Mouse (Mus musculus) forebrain, postnatal 0 days (tissue): ENCODE results near the gene Lrguk. TPM values are rescaled to one million over a fixed set of nuclear protein-coding genes. Genes with fewer than 3 reads are reported as not detected.

Source experiments
- ATAC-seq: fragments of 200-750 bp; cut with Nextera tagmentation; 2 replicates; pipeline ENCODE4 v1.8.0; 2017; ENCODE audit warnings: mild to moderate bottlenecking, moderate library complexity
- DNase-seq: peaks from one replicate; pipeline ENCODE4 v3.0.0-alpha.2; 2015
- H3K27ac ChIP-seq: fragments of 300-500 bp; sonication (generic); 2 replicates; pipeline ENCODE4 v1.5.1; 2014; ENCODE audit warnings: low read depth, mild to moderate bottlenecking, antibody characterized with exemption, low read length, moderate library complexity, mixed read lengths
- H3K27me3 ChIP-seq: fragments of 300-500 bp; sonication (generic); 2 replicates; pipeline ENCODE4 v1.6.1; 2014; ENCODE audit warnings: mild to moderate bottlenecking, low read length, mixed read lengths; ENCODE audit not compliant: insufficient read depth
- H3K36me3 ChIP-seq: fragments of 300-500 bp; sonication (generic); 2 replicates; pipeline ENCODE4 v1.6.1; 2014; ENCODE audit warnings: mild to moderate bottlenecking, moderate library complexity; ENCODE audit not compliant: insufficient read depth
- H3K4me1 ChIP-seq: fragments of 300-500 bp; sonication (generic); 2 replicates; pipeline ENCODE4 v1.6.1; 2014; ENCODE audit warnings: antibody characterized with exemption; ENCODE audit not compliant: insufficient read depth
- H3K4me2 ChIP-seq: fragments of 300-500 bp; sonication (generic); 2 replicates; pipeline ENCODE4 v1.6.1; 2014; ENCODE audit warnings: low read depth, mild to moderate bottlenecking, moderate library complexity
- H3K4me3 ChIP-seq: fragments of 300-500 bp; sonication (generic); 2 replicates; pipeline ENCODE4 v1.5.1; 2014; ENCODE audit warnings: low read depth, low read length, mixed read lengths
- H3K9ac ChIP-seq: fragments of 300-500 bp; sonication (generic); 2 replicates; pipeline ENCODE4 v1.6.1; 2014; ENCODE audit warnings: mild to moderate bottlenecking
- H3K9me3 ChIP-seq: fragments of 300-500 bp; sonication (generic); 2 replicates; pipeline ENCODE4 v1.6.1; 2016; ENCODE audit warnings: low read length
- CTCF ChIP-seq: sonication (generic); IDR thresholded peaks from 2 replicates; pipeline ENCODE4 v1.5.1; 2016; ENCODE audit warnings: antibody characterized with exemption, control low read depth, low read depth
- WGBS: fragments of 180-500 bp; shearing (Covaris S2); extraction: QIAGEN DNeasy Blood & Tissue Kit; methylation state at CpG from one replicate; pipeline ENCODE4 v1.1.7; 2014; 5-methylcytosine and 5-hydroxymethylcytosine counted together
- polyA plus RNA-seq: library from polyadenylated mRNA; unstranded; fragments of >200 nt; fragmentation: Nextera tagmentation; extraction: Ambion mirVana; gene quantifications from 2 replicates; pipeline ENCODE4 v1.2.1, GENCODE M21; 2015
- total RNA-seq: library from RNA; depleted of rRNA; stranded (reverse); fragments of >200 nt; gene quantifications from 2 replicates; pipeline ENCODE4 v1.2.3, GENCODE M21; 2014

The Lrguk gene
- total and polyA plus RNA-seq, 2 experiments from 2014 or later = 1.7 to 2.8 TPM

GRCm38 (mm10) chr6:34142931-34143330, 113.7 kb downstream of the Lrguk start:
- ATAC-seq = no peak
- Histone ChIP-seq H3K27me3 (no peaks in the 10 kb centered on the region), H3K36me3 (no peaks in the 10 kb centered on the region), H3K4me1 (no peaks in the 10 kb centered on the region; the same call in 1 of the 2 replicates), H3K4me3 (no peak overlapping the region), H3K9ac (no peak overlapping the region), H3K27ac (no peak overlapping the region), H3K9me3 (no peaks in the 10 kb centered on the region), H3K4me2 (no peak overlapping the region)
- WGBS = 50% methylated on average over 11 of the region's 11 CpGs
- no peak for DNase-seq
- TF ChIP-seq CTCF = no peak

- no peak for DNase-seq
- no peak for TF ChIP-seq CTCF
- WGBS = 71% methylated on average over 6 of the region's 6 CpGs
These were observed 116.8 kb downstream of the Lrguk start for GRCm38 (mm10) chr6:34146042-34146441.

GRCm38 (mm10) chr6:34148021-34148420, 118.8 kb downstream of the Lrguk start:
- Histone ChIP-seq H3K4me3 (no peak overlapping the region), H3K4me2 (no peak overlapping the region), H3K36me3 (no peaks in the 10 kb centered on the region), H3K27me3 (no peaks in the 10 kb centered on the region), H3K27ac (no peak overlapping the region), H3K9me3 (no peaks in the 10 kb centered on the region), H3K4me1 (peaks cover 9% of the 10 kb centered on the region; the same call in 1 of the 2 replicates), H3K9ac (no peak overlapping the region)
- ATAC-seq (peak; percentile 26; the same call in 1 of the 2 replicates), DNase-seq (no peak)
- TF ChIP-seq CTCF = no peak
- WGBS = 69% methylated on average over 3 of the region's 3 CpGs

More at GRCm38 (mm10) chr6:34146042-34146441, 116.8 kb downstream of the Lrguk start:
- Histone ChIP-seq H3K4me3 (no peak overlapping the region), H3K36me3 (no peaks in the 10 kb centered on the region), H3K4me2 (no peak overlapping the region), H3K27ac (no peak overlapping the region), H3K27me3 (no peaks in the 10 kb centered on the region), H3K4me1 (peaks cover 5% of the 10 kb centered on the region; the same call in 1 of the 2 replicates), H3K9me3 (no peaks in the 10 kb centered on the region), H3K9ac (no peak overlapping the region)
- ATAC-seq = no peak

- 51% methylated on average over 7 of the region's 7 CpGs for WGBS
- H3K27ac ChIP-seq = no peak overlapping the region
- no peaks in the 10 kb centered on the region for H3K27me3 ChIP-seq
- H3K4me2 ChIP-seq = no peak overlapping the region
- H3K4me3 ChIP-seq = no peak overlapping the region
- TF ChIP-seq CTCF = no peak
- H3K9me3 ChIP-seq = no peaks in the 10 kb centered on the region
- H3K4me1 ChIP-seq = peaks cover 15% of the 10 kb centered on the region; the same call in 1 of the 2 replicates
- H3K36me3 ChIP-seq = no peaks in the 10 kb centered on the region
- ATAC-seq (peak; percentile 46), DNase-seq (peak; percentile 36)
- no peak overlapping the region for H3K9ac ChIP-seq
These were observed 119.4 kb downstream of the Lrguk start for GRCm38 (mm10) chr6:34148639-34149038.

- no peak overlapping the region for H3K9ac ChIP-seq
- no peak for TF ChIP-seq CTCF
- H3K27ac ChIP-seq = peak overlapping the region; percentile 50; the same call in 1 of the 2 replicates
- DNase-seq (no peak), ATAC-seq (no peak)
- H3K36me3 ChIP-seq = no peaks in the 10 kb centered on the region
- H3K9me3 ChIP-seq = no peaks in the 10 kb centered on the region
- H3K27me3 ChIP-seq = no peaks in the 10 kb centered on the region
- peaks cover 18% of the 10 kb centered on the region for H3K4me1 ChIP-seq
- H3K4me2 ChIP-seq = no peak overlapping the region
- WGBS = 57% methylated on average over 9 of the region's 9 CpGs
- no peak overlapping the region for H3K4me3 ChIP-seq
These were observed 119.8 kb downstream of the Lrguk start for GRCm38 (mm10) chr6:34149066-34149465.

- no peak for TF ChIP-seq CTCF
- Histone ChIP-seq H3K4me1 (peaks cover 26% of the 10 kb centered on the region), H3K27me3 (no peaks in the 10 kb centered on the region), H3K27ac (0 out of 2 replicates have a peak overlapping the region, but pooled peaks have one; percentile 50), H3K9me3 (no peaks in the 10 kb centered on the region), H3K9ac (no peak overlapping the region), H3K36me3 (no peaks in the 10 kb centered on the region), H3K4me2 (no peak overlapping the region), H3K4me3 (no peak overlapping the region)
- WGBS = 92% methylated on average over 1 of the region's 1 CpGs
- DNase-seq = no peak
- no peak for ATAC-seq
These were observed 120.6 kb downstream of the Lrguk start for GRCm38 (mm10) chr6:34149821-34150220.

GRCm38 (mm10) chr6:34153069-34154052, 124.1 kb downstream of the Lrguk start:
- Histone ChIP-seq H3K4me3 (no peak overlapping the region), H3K36me3 (peaks cover 18% of the 10 kb centered on the region), H3K27me3 (no peaks in the 10 kb centered on the region), H3K9me3 (no peaks in the 10 kb centered on the region), H3K4me1 (peaks cover 36% of the 10 kb centered on the region), H3K27ac (peak overlapping the region; percentile 79), H3K9ac (no peak overlapping the region), H3K4me2 (no peak overlapping the region)
- no peak for TF ChIP-seq CTCF
- ATAC-seq (peak; percentile 42), DNase-seq (peak; percentile 64)
- WGBS = 29% methylated on average over 18 of the region's 18 CpGs
